Mouse (Mus musculus) limb, embryonic 13.5 days (tissue): ENCODE results near the gene Zfp282. TPM values are rescaled to one million over a fixed set of nuclear protein-coding genes. Genes with fewer than 3 reads are reported as not detected.
"Not testable (repeated sequence)": the region's sequence is repeated elsewhere in the genome, so short reads cannot be mapped to it uniquely, and the experiment has no call there.

Experiments used
- ATAC-seq: fragments of 200-750 bp; cut with Nextera tagmentation; 2 replicates; pipeline ENCODE4 v1.8.0; 2017; ENCODE audit warnings: low read depth, moderate number of reproducible peaks, moderate TSS enrichment; ENCODE audit not compliant: low FRiP score
- H3K27ac ChIP-seq: fragments of 300-500 bp; sonication (generic); 2 replicates; pipeline ENCODE4 v1.5.1; 2015; ENCODE audit warnings: inconsistent platforms, mild to moderate bottlenecking, moderate library complexity
- H3K27me3 ChIP-seq: fragments of 300-500 bp; sonication (generic); 2 replicates; pipeline ENCODE4 v1.6.1; 2015; ENCODE audit warnings: mild to moderate bottlenecking, inconsistent platforms
- H3K36me3 ChIP-seq: fragments of 300-500 bp; sonication (generic); 2 replicates; pipeline ENCODE4 v1.6.1; 2015; ENCODE audit warnings: inconsistent platforms, mild to moderate bottlenecking, moderate library complexity
- H3K4me1 ChIP-seq: fragments of 300-500 bp; sonication (generic); 2 replicates; pipeline ENCODE4 v1.6.1; 2015; ENCODE audit warnings: inconsistent platforms
- H3K4me2 ChIP-seq: fragments of 300-500 bp; sonication (generic); replicated peaks from 2 replicates; pipeline ENCODE4 v1.6.1; 2015; ENCODE audit warnings: inconsistent platforms, mild to moderate bottlenecking, moderate library complexity
- H3K4me3 ChIP-seq: fragments of 300-500 bp; sonication (generic); 2 replicates; pipeline ENCODE4 v1.5.1; 2015; ENCODE audit warnings: moderate library complexity, mild to moderate bottlenecking, inconsistent platforms
- H3K9ac ChIP-seq: fragments of 300-500 bp; sonication (generic); 2 replicates; pipeline ENCODE4 v1.6.1; 2015; ENCODE audit warnings: mild to moderate bottlenecking, inconsistent platforms
- H3K9me3 ChIP-seq: fragments of 300-500 bp; sonication (generic); 2 replicates; pipeline ENCODE4 v1.6.1; 2016; ENCODE audit warnings: inconsistent platforms
- WGBS: fragments of 180-500 bp; shearing (Covaris S2); methylation state at CpG from one replicate; pipeline ENCODE4 v1.1.7; 2015; 5-methylcytosine and 5-hydroxymethylcytosine counted together
- polyA plus RNA-seq: library from polyadenylated mRNA; unstranded; fragments of >200 nt; fragmentation: Nextera tagmentation; extraction: Ambion mirVana; gene quantifications from 2 replicates; pipeline ENCODE4 v1.2.1, GENCODE M21; 2015

Gene Zfp282
- polyA plus RNA-seq, 1 experiment from 2014 or later, result 21.6 TPM

DNA sequence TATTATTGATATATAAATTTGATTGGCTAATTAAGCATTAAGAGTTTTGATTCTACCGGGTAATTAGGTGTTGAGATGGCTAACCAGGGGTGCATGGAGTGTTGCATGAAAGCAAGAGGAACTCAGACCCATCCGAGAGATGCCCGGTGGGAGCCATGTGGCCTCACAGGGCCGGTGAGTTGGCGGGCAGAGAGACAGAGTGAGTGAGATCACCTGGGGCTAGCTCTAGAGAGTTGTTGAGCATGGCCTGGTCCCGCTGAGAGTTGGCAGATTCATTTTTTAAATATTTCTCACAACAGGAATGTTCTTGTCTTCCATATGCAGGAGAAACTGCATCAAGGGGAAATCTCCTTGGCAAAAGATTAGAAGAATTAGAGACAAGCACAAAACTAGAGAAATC lies 19.8 kb upstream of the Zfp282 start:
- no peak overlapping the region for H3K27ac ChIP-seq
- WGBS, result 88% methylated on average over 6 of the region's 6 CpGs
- peaks cover 47% of the 10 kb centered on the region for H3K36me3 ChIP-seq
- H3K4me1 ChIP-seq, result no peaks in the 10 kb centered on the region
- no peak overlapping the region for H3K9ac ChIP-seq
- H3K9me3 ChIP-seq, result no peaks in the 10 kb centered on the region
- ATAC-seq, result no peak
- no peak overlapping the region for H3K4me2 ChIP-seq
- H3K27me3 ChIP-seq, result no peaks in the 10 kb centered on the region
- H3K4me3 ChIP-seq, result no peak overlapping the region

DNA sequence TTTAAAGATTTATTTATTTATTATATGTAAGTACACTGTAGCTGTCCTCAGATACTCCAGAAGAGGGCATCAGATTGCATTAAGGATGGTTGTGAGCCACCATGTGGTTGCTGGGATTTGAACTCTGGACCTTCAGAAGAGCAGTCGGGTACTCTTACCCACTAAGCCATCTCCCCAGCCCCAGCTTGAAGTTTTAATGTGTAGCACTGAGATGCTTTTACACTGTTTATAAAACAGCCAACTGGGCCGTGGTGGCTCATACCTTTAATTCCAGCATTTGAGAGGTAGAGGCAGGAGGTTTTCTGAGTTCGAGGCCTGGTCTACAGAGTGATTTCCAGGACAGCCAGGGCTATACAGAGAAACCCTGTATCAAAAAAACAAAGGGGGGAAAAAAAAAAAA lies 19.3 kb upstream of the Zfp282 start:
- 89% methylated on average over 3 of the region's 3 CpGs for WGBS
- H3K4me3 ChIP-seq, H3K9ac ChIP-seq, H3K4me2 ChIP-seq, H3K27ac ChIP-seq, H3K4me1 ChIP-seq, H3K9me3 ChIP-seq, H3K27me3 ChIP-seq, ATAC-seq: not testable (repeated sequence)
- peaks cover 51% of the 10 kb centered on the region for H3K36me3 ChIP-seq

- H3K4me3 ChIP-seq, result no peak overlapping the region
- no peak overlapping the region for H3K27ac ChIP-seq
- no peak overlapping the region for H3K9ac ChIP-seq
- no peaks in the 10 kb centered on the region for H3K27me3 ChIP-seq
- H3K4me1 ChIP-seq, result no peaks in the 10 kb centered on the region
- H3K9me3 ChIP-seq, result no peaks in the 10 kb centered on the region
- no peak overlapping the region for H3K4me2 ChIP-seq
- no peak for ATAC-seq
- WGBS, result 88% methylated on average over 5 of the region's 5 CpGs
- peaks cover 25% of the 10 kb centered on the region for H3K36me3 ChIP-seq
These were observed 4.7 kb upstream of the Zfp282 start for GRCm38 (mm10) chr6:47872266-47872665.

GRCm38 (mm10) chr6:47877461-47878132 lies 593 bp downstream of the Zfp282 start:
- H3K4me2 ChIP-seq, result peak overlapping the region; percentile 94
- peak overlapping the region; percentile 97 for H3K27ac ChIP-seq
- ATAC-seq, result peak; percentile 97
- no peaks in the 10 kb centered on the region for H3K9me3 ChIP-seq
- H3K36me3 ChIP-seq, result peaks cover 33% of the 10 kb centered on the region
- WGBS, result under 1% methylated on average over 55 of the region's 71 CpGs
- peak overlapping the region; percentile 95 for H3K4me3 ChIP-seq
- no peaks in the 10 kb centered on the region for H3K27me3 ChIP-seq
- H3K4me1 ChIP-seq, result peaks cover 18% of the 10 kb centered on the region
- H3K9ac ChIP-seq, result peak overlapping the region; percentile 98

DNA sequence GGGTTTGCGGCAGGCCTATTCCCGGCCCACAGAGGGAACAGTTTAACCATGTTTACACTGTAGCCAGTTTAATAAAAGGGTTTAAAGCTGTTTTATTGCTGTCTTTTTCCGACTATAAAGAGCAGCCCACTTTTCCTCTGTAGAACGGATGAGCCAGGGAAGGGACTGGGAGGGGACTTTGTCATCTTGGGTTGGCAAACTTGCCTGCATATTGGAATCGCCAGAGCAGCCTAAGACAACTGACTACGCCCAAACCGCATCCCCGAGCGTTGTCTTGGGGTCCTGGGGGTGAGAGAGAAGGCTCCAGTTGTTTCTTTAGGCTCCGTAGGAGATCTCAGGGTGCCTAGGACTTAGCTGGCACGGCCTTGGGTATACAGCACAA lies 1.1 kb downstream of the Zfp282 start:
- H3K36me3 ChIP-seq, result peaks cover 38% of the 10 kb centered on the region
- H3K4me1 ChIP-seq, result peaks cover 18% of the 10 kb centered on the region
- H3K9me3 ChIP-seq, result no peaks in the 10 kb centered on the region
- peak overlapping the region; percentile 94 for H3K4me2 ChIP-seq
- H3K27ac ChIP-seq, result peak overlapping the region; percentile 97
- H3K27me3 ChIP-seq, result no peaks in the 10 kb centered on the region
- peak; percentile 2; the same call in 1 of the 2 replicates for ATAC-seq
- 2% methylated on average over 11 of the region's 11 CpGs for WGBS
- H3K9ac ChIP-seq, result peak overlapping the region; percentile 98
- peak overlapping the region; percentile 95 for H3K4me3 ChIP-seq

GRCm38 (mm10) chr6:47878593-47878992 lies 1.6 kb downstream of the Zfp282 start:
- Histone ChIP-seq H3K27me3 (no peaks in the 10 kb centered on the region), H3K27ac (no peak overlapping the region), H3K9me3 (no peaks in the 10 kb centered on the region), H3K9ac (peak overlapping the region; percentile 98), H3K4me1 (peaks cover 18% of the 10 kb centered on the region), H3K36me3 (peaks cover 43% of the 10 kb centered on the region), H3K4me3 (peak overlapping the region; percentile 95), H3K4me2 (peak overlapping the region; percentile 94)
- ATAC-seq, result no peak
- WGBS, result 51% methylated on average over 3 of the region's 3 CpGs

DNA sequence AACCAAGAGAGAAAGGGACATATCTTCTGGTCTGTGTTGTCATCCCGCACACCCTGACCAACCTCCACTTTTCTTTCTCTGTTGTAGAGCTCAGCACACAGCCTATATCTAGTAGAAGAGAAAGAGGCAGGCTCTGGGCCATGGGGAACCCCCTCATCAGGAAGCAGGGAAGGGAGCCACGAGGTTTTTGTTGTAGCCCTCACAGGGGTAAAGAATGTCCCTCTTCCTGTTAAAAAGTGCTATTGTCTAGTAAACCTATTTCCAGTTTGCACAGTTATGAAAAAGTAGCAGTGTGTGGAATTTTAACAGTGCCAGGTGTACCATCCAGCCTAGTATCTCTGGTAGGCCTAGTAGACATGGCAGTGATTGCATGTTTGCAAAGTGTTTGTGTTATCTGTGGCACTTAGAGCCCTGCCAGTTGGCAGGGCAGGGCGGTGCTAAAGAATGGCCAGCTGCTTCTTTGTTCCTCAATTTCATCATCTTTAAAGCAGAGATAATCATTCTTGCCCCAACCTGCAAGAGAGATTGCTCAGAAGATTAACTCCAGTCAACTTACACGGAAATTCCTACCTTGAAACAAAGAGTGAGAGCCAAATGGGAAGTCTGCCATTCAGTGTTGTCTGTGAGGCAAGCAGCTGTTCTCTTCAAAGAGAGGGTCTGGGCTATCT lies 2.2 kb downstream of the Zfp282 start:
- peaks cover 18% of the 10 kb centered on the region for H3K4me1 ChIP-seq
- H3K4me2 ChIP-seq, result peak overlapping the region; percentile 94
- peaks cover 49% of the 10 kb centered on the region for H3K36me3 ChIP-seq
- H3K27ac ChIP-seq, result no peak overlapping the region; the same call in 1 of the 2 replicates
- H3K27me3 ChIP-seq, result no peaks in the 10 kb centered on the region
- H3K4me3 ChIP-seq, result peak overlapping the region; percentile 95
- H3K9me3 ChIP-seq, result no peaks in the 10 kb centered on the region
- peak overlapping the region; percentile 98 for H3K9ac ChIP-seq
- ATAC-seq, result no peak
- WGBS, result 75% methylated on average over 4 of the region's 4 CpGs

GRCm38 (mm10) chr6:47880166-47880565 lies 3.2 kb downstream of the Zfp282 start:
- Histone ChIP-seq H3K27me3 (no peaks in the 10 kb centered on the region), H3K36me3 (peaks cover 59% of the 10 kb centered on the region), H3K4me1 (peaks cover 18% of the 10 kb centered on the region), H3K9me3 (no peaks in the 10 kb centered on the region), H3K4me3 (peak overlapping the region; percentile 95; the same call in 1 of the 2 replicates), H3K9ac (no peak overlapping the region), H3K4me2 (no peak overlapping the region), H3K27ac (no peak overlapping the region)
- ATAC-seq, result no peak
- WGBS, result 89% methylated on average over 10 of the region's 10 CpGs

GRCm38 (mm10) chr6:47888812-47889383 lies 11.9 kb downstream of the Zfp282 start:
- H3K36me3 ChIP-seq, result peaks cover 97% of the 10 kb centered on the region
- ATAC-seq, result no peak
- WGBS, result 88% methylated on average over 8 of the region's 8 CpGs
- H3K27me3 ChIP-seq, result no peaks in the 10 kb centered on the region
- H3K9ac ChIP-seq, result no peak overlapping the region
- H3K4me1 ChIP-seq, result no peaks in the 10 kb centered on the region
- H3K4me2 ChIP-seq, result no peak overlapping the region
- H3K9me3 ChIP-seq, result no peaks in the 10 kb centered on the region
- no peak overlapping the region for H3K27ac ChIP-seq
- H3K4me3 ChIP-seq, result no peak overlapping the region

DNA sequence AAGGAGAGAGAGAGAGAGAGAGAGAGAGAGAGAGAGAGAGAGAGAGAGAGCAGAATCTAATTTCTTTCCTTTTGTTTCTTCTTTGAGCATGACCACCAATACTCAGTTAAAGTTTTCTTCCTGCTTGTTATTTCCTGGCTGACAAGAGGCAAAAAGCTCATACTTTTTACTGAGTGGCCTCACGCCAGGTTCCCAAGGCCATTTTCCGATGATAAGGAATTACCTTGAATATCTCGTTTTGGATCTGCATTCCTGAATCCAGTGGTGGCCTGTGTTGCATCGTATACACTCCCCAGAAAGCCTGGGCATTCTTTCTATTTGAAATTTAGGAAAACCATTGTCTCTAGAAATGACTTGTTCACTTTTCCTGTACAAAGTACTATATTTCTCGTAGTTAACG lies 22.4 kb downstream of the Zfp282 start:
- no peak overlapping the region for H3K9ac ChIP-seq
- no peak overlapping the region for H3K4me3 ChIP-seq
- H3K4me1 ChIP-seq, result no peaks in the 10 kb centered on the region
- H3K27me3 ChIP-seq, result peaks cover 9% of the 10 kb centered on the region
- 91% methylated on average over 6 of the region's 6 CpGs for WGBS
- no peak overlapping the region for H3K27ac ChIP-seq
- no peak overlapping the region for H3K4me2 ChIP-seq
- H3K9me3 ChIP-seq, result 0 out of 2 replicates have a peak, but pooled peaks cover 3% of the 10 kb centered on the region
- ATAC-seq, result no peak
- peaks cover 76% of the 10 kb centered on the region for H3K36me3 ChIP-seq

- H3K4me1 ChIP-seq, result no peaks in the 10 kb centered on the region
- 73% methylated on average over 4 of the region's 4 CpGs for WGBS
- no peak for ATAC-seq
- H3K4me3 ChIP-seq, result no peak overlapping the region
- no peak overlapping the region for H3K4me2 ChIP-seq
- H3K9ac ChIP-seq, result no peak overlapping the region
- no peak overlapping the region for H3K27ac ChIP-seq
- H3K36me3 ChIP-seq, result peaks cover 96% of the 10 kb centered on the region
- H3K9me3 ChIP-seq, result 0 out of 2 replicates have a peak, but pooled peaks cover 6% of the 10 kb centered on the region
- peaks cover 9% of the 10 kb centered on the region for H3K27me3 ChIP-seq
These were observed 26.6 kb downstream of the Zfp282 start for GRCm38 (mm10) chr6:47903587-47903986.

DNA sequence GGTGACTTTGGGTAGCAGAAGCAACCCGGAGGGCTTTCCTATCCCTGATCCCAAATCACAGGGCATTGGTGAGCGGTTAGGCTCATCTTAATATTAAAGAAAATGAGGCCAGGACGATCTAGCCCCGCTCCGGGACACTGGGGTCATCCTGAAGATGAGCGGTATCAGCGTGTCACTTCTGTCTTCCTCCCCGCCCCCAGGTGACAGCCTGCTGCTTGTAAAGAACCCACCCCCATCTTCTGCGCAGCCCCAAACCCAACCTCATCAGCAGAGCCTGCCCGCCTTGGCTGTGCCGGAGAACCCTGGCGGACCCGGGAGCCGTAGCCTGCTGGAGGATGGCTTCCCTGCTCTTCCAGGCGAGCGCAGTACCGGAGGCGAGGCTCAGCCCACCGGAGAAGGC lies 27.4 kb downstream of the Zfp282 start:
- Histone ChIP-seq H3K4me1 (no peaks in the 10 kb centered on the region), H3K27ac (no peak overlapping the region), H3K9ac (no peak overlapping the region), H3K36me3 (peaks cover 89% of the 10 kb centered on the region), H3K4me3 (no peak overlapping the region), H3K9me3 (0 out of 2 replicates have a peak, but pooled peaks cover 6% of the 10 kb centered on the region), H3K27me3 (peaks cover 9% of the 10 kb centered on the region), H3K4me2 (no peak overlapping the region)
- WGBS, result 37% methylated on average over 19 of the region's 19 CpGs
- no peak for ATAC-seq
